Mouse (Mus musculus) telencephalon, adult 2 months (tissue): ENCODE data around the gene Tbcc.

ENCODE experiments used
- DNase-seq: peaks from one replicate; pipeline ENCODE4 v3.0.0-alpha.2; 2011; ENCODE audit warnings: low read depth, low spot score

Tbcc gene

DNA sequence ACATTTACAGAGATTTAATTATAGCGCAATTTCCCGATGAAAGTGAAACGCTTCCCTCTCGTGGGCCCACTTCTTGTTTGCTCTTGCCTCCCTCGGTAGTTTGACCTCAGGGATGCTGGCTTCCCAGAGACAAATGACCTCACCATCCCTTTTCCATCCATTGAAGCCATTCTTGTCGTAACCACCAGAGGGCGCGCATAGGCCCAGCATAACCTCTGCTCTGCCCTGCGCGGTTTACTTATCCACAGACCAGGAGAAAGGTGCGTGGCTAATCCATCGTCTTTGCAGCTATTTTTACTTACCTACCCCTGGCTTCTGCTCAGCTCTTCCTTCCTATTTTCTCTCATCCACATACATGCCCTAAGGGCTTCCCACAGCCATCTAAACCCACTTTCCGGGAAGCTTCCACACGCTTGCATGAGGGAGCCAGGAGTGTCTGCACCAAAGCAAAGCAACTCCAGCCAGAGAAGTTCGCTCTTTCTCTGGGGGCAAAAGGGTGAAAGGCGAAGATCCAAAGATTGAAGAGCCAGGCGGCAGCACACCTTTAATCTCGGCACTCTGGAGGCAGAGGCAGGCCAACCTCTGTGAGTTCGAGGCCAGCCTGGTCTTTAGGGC, 13.5 kb downstream of the Tbcc start:
- DNase-seq, result peak; percentile 47

GRCm38 (mm10) chr17:46910186-46910585, 19.7 kb downstream of the Tbcc start, which contains the start of gene Prph2:
Gene Prph2, plus strand, starts transcription at chr17:46910459.
- no peak for DNase-seq

- no peak for DNase-seq
Measured at GRCm38 (mm10) chr17:46912331-46912730, 21.8 kb downstream of the Tbcc start.

DNA sequence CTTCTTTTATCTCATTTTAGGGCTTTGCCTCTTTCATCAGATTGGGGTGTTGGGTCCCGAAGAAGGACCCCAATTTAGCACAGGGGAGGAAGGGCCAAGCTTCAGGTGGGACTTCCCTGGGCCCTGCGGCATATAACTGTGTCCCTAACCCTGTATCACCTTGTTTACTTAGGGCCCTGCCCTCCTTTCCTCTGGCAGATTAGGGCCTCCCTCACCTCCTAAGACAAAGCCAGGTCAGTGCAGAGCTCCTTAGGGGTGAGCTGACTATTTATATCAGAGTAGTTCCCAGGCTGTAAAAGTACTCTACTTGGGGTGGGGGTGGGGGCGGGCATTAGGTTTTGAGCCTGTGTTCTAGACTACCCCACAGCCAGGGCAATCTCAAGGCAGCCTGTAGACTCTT, 24.6 kb downstream of the Tbcc start:
- DNase-seq, result no peak

- DNase-seq, result no peak
Measured at GRCm38 (mm10) chr17:46918951-46919350, 28.5 kb downstream of the Tbcc start.

DNA sequence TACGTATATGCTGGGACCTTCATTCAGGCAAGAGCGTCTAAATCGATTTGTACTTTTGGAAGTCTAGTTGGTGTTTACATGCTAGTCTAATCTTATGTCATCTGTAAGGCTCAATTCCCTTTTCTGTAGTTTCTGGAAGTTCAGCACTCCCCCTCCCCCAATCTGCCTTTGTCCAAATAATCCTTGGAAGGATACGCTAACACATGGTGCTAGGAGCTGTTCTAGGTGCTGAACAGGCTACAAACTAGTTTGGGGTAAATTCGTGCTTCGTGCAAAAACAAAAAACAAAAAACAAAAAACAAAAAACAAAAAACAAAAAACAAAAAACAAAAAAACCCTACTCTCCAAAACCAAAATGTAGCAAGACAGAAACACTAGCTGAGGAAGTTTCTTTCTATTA, 30.4 kb downstream of the Tbcc start:
- no peak for DNase-seq

GRCm38 (mm10) chr17:46926192-46926591, 35.7 kb downstream of the Tbcc start:
- DNase-seq, result no peak

DNA sequence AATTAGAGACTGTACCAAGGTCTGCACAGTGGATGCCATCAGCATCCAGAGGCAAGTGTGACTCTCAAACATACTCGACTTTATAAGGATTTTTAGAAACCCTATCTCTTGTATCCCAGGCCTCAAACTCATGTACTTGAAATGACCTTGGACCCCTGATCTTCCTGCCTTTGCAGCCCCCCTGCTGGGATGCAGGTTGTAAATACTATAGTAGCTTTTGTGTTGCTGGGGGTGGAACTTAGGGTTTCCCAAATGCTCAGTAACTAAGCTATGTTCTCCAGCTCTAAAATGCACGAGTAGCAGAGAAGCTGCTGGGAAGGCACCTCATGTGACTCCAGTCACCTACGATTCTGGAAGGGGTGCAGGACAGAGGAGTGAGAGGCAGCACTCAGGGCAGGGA, 36.5 kb downstream of the Tbcc start:
- DNase-seq, result no peak

DNA sequence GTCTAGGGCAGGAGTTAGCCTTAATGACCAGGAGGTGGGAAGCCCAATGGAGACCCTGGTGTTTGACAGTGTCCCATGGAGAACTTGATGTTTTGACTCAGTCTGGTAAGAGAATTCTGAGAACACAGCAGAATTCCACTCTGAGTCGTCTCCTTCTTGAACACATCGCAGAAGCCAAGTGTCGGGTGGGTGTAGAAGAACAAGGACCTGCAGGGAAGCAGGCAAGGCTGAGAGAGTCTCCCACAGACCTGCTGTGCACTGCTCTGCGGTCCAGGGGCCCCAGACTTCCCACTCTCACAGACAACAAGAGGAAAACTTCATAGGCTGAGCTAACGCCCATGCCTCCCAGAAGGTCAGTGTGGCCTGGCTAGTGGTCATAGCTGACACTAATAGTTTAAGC, 37.3 kb downstream of the Tbcc start:
- peak; percentile 62 for DNase-seq

- DNase-seq, result no peak
Measured at GRCm38 (mm10) chr17:46929277-46929676, 38.8 kb downstream of the Tbcc start.

DNA sequence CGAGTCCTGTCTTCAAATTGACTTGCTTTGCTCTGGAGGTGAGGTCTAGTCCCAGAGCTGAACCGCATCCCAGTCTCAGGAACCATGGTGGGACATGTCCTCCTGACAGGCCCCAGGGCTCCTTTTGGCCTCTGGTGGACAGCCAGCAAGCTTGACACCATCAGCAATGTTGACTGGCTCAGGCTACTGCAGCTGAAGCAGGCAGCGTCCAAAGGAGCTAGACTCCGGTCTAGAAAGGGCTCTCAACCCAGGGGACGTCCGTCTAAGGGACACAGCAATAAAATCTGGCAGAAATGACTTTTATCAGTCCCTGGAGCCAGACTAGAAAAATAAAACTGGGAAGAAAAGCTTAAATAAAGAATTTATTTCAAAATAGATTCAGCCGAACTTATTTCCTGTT, 39.4 kb downstream of the Tbcc start:
- DNase-seq, result no peak

GRCm38 (mm10) chr17:46932961-46933360, 42.5 kb downstream of the Tbcc start:
- peak; percentile 74 for DNase-seq

GRCm38 (mm10) chr17:46933557-46934348, 43.3 kb downstream of the Tbcc start:
- DNase-seq, result peak; percentile 45

GRCm38 (mm10) chr17:46940461-46940860, 50.0 kb downstream of the Tbcc start:
- DNase-seq, result no peak
